Mouse (Mus musculus) liver, embryonic 14.5 days (tissue): ENCODE data around the gene AC129217.1.

Source experiments
- CTCF ChIP-seq: IDR thresholded peaks from 2 replicates; pipeline ENCODE4 v1.5.1; 2016; ENCODE audit warnings: antibody characterized with exemption, low read depth, control low read depth
- EP300 ChIP-seq: IDR thresholded peaks from 2 replicates; pipeline ENCODE4 v1.6.1; 2016; ENCODE audit warnings: antibody characterized with exemption, low read depth

DNA sequence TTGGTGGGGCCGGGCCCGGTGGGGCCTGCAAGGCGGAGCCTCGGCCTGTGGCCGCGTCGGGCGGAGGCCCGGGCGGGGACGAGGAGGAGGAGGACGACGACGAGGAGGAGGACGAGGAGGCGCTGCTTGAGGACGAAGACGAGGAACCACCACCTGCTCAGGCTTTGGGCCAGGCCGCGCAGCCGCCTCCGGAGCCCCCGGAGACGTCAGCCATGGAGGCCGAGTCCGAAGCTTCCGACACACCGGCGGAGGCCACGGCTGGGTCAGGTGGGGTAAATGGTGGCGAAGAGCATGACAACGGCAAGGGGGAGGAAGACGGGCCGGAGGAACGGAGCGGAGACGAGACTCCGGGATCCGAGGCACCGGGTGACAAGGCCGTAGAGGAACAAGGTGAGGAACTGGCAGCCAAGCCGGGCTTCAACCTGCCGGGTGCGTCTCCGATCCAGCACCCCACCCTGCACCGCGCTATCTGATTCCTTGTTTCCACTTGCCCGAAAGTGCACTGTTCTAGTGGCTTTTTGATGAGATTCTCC is 9.1 kb upstream of the AC129217.1 start:
- TF ChIP-seq CTCF (no peak), EP300 (no peak)
